Mouse (Mus musculus) neural tube, embryonic 14.5 days (tissue): ENCODE results near the gene Gm10358. TPM values are rescaled to one million over a fixed set of nuclear protein-coding genes. Genes with fewer than 3 reads are reported as not detected.
"Not testable (repeated sequence)": the region's sequence is repeated elsewhere in the genome, so short reads cannot be mapped to it uniquely, and the experiment has no call there.

Experiments used
- ATAC-seq: fragments of 200-750 bp; cut with Nextera tagmentation; 2 replicates; pipeline ENCODE4 v1.8.0; 2017; ENCODE audit warnings: low read depth, mild to moderate bottlenecking, moderate TSS enrichment, moderate library complexity
- H3K27ac ChIP-seq: fragments of 300-500 bp; sonication (generic); 2 replicates; pipeline ENCODE4 v1.5.1; 2014; ENCODE audit warnings: low read depth, mild to moderate bottlenecking, control low read depth, low read length, moderate library complexity, mixed read lengths
- H3K27me3 ChIP-seq: fragments of 300-500 bp; sonication (generic); 2 replicates; pipeline ENCODE4 v1.6.1; 2014; ENCODE audit warnings: low read length; ENCODE audit not compliant: control insufficient read depth, insufficient read depth
- H3K36me3 ChIP-seq: fragments of 300-500 bp; sonication (generic); 2 replicates; pipeline ENCODE4 v1.6.1; 2014; ENCODE audit warnings: low read length, mixed read lengths; ENCODE audit not compliant: control insufficient read depth, insufficient read depth
- H3K4me1 ChIP-seq: fragments of 300-500 bp; sonication (generic); 2 replicates; pipeline ENCODE4 v1.6.1; 2014; ENCODE audit warnings: low read length; ENCODE audit not compliant: control insufficient read depth, insufficient read depth
- H3K4me2 ChIP-seq: fragments of 300-500 bp; sonication (generic); 2 replicates; pipeline ENCODE4 v1.6.1; 2014; ENCODE audit warnings: mild to moderate bottlenecking, low read depth, low read length, control low read depth
- H3K4me3 ChIP-seq: fragments of 300-500 bp; sonication (generic); 2 replicates; pipeline ENCODE4 v1.5.1; 2014; ENCODE audit warnings: low read depth, low read length, control low read depth, mixed read lengths
- H3K9ac ChIP-seq: fragments of 300-500 bp; sonication (generic); replicated peaks from 2 replicates; pipeline ENCODE4 v1.6.1; 2014; ENCODE audit warnings: low read depth, mild to moderate bottlenecking, control low read depth, low read length, mixed read lengths
- H3K9me3 ChIP-seq: fragments of 300-500 bp; sonication (generic); 2 replicates; pipeline ENCODE4 v1.6.1; 2016; ENCODE audit warnings: low read length; ENCODE audit not compliant: control insufficient read depth
- WGBS: fragments of 180-500 bp; shearing (Covaris S2); extraction: QIAGEN DNeasy Blood & Tissue Kit; methylation state at CpG from one replicate; pipeline ENCODE4 v1.1.7; 2014; 5-methylcytosine and 5-hydroxymethylcytosine counted together
- polyA plus RNA-seq: library from polyadenylated mRNA; unstranded; fragments of >200 nt; fragmentation: Nextera tagmentation; extraction: Ambion mirVana; gene quantifications from 2 replicates; pipeline ENCODE4 v1.2.1, GENCODE M21; 2014

Gene Gm10358
- polyA plus RNA-seq, result not detected in 2 replicates

DNA sequence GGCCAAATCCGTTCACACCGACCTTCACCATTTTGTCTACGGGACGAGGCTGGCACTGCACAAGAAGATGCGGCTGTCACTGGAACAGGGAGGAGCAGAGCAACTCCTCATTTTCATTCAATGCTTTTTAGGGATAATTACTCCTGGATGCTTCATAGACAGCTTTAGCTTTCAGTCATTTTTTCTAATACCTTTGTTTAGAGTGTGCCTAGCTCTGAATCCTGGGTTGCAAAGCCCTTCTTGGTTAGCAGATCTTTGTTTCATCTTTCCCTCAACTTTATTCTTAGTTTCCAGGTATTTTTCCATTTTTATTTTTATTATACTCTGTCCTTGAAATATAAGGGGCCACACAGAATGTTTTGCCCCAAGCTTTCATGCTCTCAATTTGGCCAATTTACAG lies at the start of gene Gm10358:
Gene Gm10358 (minus strand): TSS at position 101 of the 400 bp plus-strand sequence.
- WGBS, result 98% methylated on average over 5 of the region's 5 CpGs
- no peak within 1 kb of the TSS for H3K4me2 ChIP-seq
- H3K27me3 ChIP-seq, result no peaks in the 10 kb centered on the region
- H3K9me3 ChIP-seq, result no peaks in the 10 kb centered on the region
- no peaks in the 10 kb centered on the region for H3K4me1 ChIP-seq
- H3K27ac ChIP-seq, result no peak within 1 kb of the TSS
- H3K9ac ChIP-seq, result no peak within 1 kb of the TSS
- ATAC-seq, result no peak
- no peaks in the 10 kb centered on the region for H3K36me3 ChIP-seq
- no peak within 1 kb of the TSS for H3K4me3 ChIP-seq

DNA sequence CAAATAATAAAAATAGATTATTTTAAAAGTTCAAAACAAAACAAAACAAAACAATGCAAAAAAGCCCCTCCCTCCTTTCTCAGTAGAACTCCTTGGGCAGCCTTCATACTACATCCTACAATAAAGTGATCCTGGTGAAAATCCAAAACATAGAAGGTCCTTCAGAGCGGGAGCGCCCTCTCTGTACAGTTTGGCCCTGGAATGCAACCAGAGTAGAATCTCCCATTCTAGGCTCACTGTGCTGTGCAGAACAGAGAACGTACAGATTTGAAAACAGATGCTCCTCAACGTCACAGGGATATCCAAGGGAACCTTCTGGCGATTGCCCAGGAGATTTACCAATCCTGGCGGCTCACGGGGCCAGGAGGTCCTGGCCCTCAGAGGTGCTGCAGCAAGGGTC lies 42.0 kb upstream of the Gm10358 start, which contains the start of gene Iqcm:
Gene Iqcm (plus strand): TSS at position 301 of the 400 bp plus-strand sequence.
- no peak for ATAC-seq
- no peaks in the 10 kb centered on the region for H3K9me3 ChIP-seq
- no peaks in the 10 kb centered on the region for H3K27me3 ChIP-seq
- no peak within 1 kb of the TSS for H3K9ac ChIP-seq
- no peak within 1 kb of the TSS for H3K4me2 ChIP-seq
- WGBS, result 94% methylated on average over 7 of the region's 7 CpGs
- H3K4me3 ChIP-seq, result no peak within 1 kb of the TSS
- no peaks in the 10 kb centered on the region for H3K36me3 ChIP-seq
- no peaks in the 10 kb centered on the region for H3K4me1 ChIP-seq
- H3K27ac ChIP-seq, result no peak within 1 kb of the TSS

DNA sequence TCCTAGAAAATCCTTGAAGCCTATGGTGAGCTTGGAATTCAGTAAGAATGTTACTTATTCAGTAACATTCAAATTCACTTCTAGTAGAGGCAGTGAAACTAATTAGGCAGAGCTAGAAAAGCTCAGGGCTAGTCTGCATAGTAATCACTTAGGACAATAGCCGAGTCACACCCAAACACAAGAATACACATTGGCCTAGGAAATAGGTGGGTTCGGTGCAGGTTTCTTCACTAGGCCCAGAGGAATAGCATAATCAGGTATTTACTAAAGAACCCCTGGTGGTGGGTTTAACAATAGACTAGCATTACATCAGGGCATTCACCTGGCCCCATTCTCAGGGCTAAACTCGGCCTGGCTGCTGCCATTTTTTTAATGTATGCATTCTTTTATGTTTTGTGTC lies 9.3 kb upstream of the Gm10358 start:
- WGBS, result 89% methylated on average over 3 of the region's 3 CpGs
- H3K27ac ChIP-seq, H3K36me3 ChIP-seq, H3K4me2 ChIP-seq, H3K4me1 ChIP-seq, ATAC-seq, H3K9me3 ChIP-seq, H3K4me3 ChIP-seq, H3K9ac ChIP-seq, H3K27me3 ChIP-seq: not testable (repeated sequence)

GRCm38 (mm10) chr8:75384770-75385290 lies 21.6 kb downstream of the Gm10358 start:
- 88% methylated on average over 4 of the region's 4 CpGs for WGBS
- Histone ChIP-seq H3K9me3 (no peaks in the 10 kb centered on the region), H3K27ac (no peak overlapping the region), H3K4me3 (no peak overlapping the region), H3K27me3 (no peaks in the 10 kb centered on the region), H3K9ac (no peak overlapping the region), H3K4me2 (no peak overlapping the region), H3K4me1 (no peaks in the 10 kb centered on the region), H3K36me3 (no peaks in the 10 kb centered on the region)
- no peak for ATAC-seq

GRCm38 (mm10) chr8:75375530-75376123 lies 30.8 kb downstream of the Gm10358 start:
- ATAC-seq, result no peak
- no peak overlapping the region for H3K4me2 ChIP-seq

GRCm38 (mm10) chr8:75372006-75372405 lies 34.4 kb downstream of the Gm10358 start:
- H3K9ac ChIP-seq, result no peak overlapping the region
- no peak for ATAC-seq
- 94% methylated on average over 2 of the region's 2 CpGs for WGBS

More at GRCm38 (mm10) chr8:75375530-75376123, 30.8 kb downstream of the Gm10358 start:
- Histone ChIP-seq H3K4me1 (no peaks in the 10 kb centered on the region), H3K27me3 (no peaks in the 10 kb centered on the region), H3K9ac (no peak overlapping the region), H3K9me3 (no peaks in the 10 kb centered on the region), H3K36me3 (no peaks in the 10 kb centered on the region), H3K27ac (no peak overlapping the region), H3K4me3 (no peak overlapping the region)
- WGBS, result 33% methylated on average over 1 of the region's 1 CpGs

More at GRCm38 (mm10) chr8:75372006-75372405, 34.4 kb downstream of the Gm10358 start:
- no peaks in the 10 kb centered on the region for H3K27me3 ChIP-seq
- no peak overlapping the region for H3K4me2 ChIP-seq
- no peak overlapping the region for H3K27ac ChIP-seq
- no peaks in the 10 kb centered on the region for H3K4me1 ChIP-seq
- H3K4me3 ChIP-seq, result no peak overlapping the region
- no peaks in the 10 kb centered on the region for H3K36me3 ChIP-seq
- H3K9me3 ChIP-seq, result no peaks in the 10 kb centered on the region

Other genes starting within 250 kb of the Gm10358 start
- gene Rasd2, start 192.6 kb downstream of the Gm10358 start, polyA plus RNA-seq, result 3.1 TPM in 2 replicates
- not detected in 2 replicates for gene Iqcm, start 42.1 kb upstream of the Gm10358 start, polyA plus RNA-seq